Mouse (Mus musculus) adrenal gland (tissue): Measurements from ENCODE around the gene Glp1r.

ENCODE experiments used
- intact Hi-C: fragments of 180-260 bp; cut with DNase I; formaldehyde crosslinking; loops from one replicate; pipeline ENCODE4 v1.15.1; 2025
- long read RNA-seq, 2 experiments: library from polyadenylated mRNA; unstranded; transcript quantifications; one replicate each; pipeline ENCODE4 v2.0.0; 2020; ENCODE audit warnings: borderline replicate concordance in 1 of 2; ENCODE audit not compliant: insufficient replicate concordance in 1 of 2

The Glp1r gene
- long read RNA-seq, experiment 1: 0 reads
- long read RNA-seq, experiment 2: 0 reads

DNA sequence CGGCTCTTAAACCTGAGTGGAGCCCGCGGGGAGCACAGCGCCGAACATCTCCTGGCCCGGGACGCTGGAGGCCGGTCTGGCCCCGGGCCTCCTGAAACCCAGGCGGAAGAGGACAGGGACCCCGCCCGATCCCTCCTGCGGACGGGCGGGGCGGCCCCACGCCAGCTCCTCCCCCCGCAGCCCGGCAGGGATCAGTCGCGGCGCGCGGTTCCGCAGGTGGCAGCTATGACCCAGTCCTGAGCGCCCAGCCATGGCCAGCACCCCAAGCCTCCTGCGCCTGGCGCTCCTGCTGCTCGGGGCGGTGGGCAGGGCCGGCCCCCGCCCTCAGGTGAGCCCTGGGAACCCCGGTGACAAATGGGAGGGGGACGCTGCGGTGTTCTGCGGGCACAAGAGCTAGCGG lies at the start of gene Glp1r:
TSS of gene Glp1r (plus strand) at position 191 of the 400 bp plus-strand sequence.
- intact Hi-C loops: no loop called here

DNA sequence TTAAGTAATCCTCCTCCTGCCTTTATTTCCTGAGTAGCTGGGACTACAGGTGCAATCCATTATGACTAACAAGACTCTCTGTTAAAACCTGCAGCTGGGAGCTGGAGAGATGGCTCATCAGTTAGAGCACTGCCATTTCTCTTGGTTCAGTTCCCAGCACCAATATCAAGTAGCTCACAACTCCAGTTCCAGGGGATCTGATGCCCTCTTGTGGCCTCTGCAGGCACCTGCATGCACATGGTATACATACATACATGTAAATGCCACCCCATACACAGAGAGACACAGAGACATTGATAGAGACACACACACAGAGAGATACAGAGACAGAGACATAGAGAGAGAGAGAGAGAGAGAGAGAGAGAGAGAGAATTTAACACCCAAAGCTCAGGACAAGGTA lies 49.3 kb upstream of the Glp1r start:
- intact Hi-C loops: no loop called here

DNA sequence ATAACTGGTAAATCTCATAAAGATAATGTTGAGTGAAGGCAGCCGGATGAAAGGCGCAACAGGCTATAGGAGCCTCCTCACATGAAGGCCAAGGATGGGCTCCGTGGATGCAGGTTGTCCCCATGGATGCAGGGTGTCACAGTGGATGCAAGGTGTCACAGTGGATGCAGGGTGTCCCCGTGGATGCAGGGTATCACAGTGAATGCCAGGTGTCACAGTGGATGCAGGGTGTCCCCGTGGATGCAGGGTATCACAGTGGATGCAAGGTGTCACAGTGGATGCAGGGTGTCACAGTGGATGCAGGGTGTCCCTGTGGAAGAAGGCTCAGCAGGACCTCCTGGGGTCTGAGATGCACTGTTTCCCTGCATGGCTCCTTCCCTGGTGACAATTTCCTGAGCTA lies 44.3 kb upstream of the Glp1r start:
- intact Hi-C loops: no loop called here

DNA sequence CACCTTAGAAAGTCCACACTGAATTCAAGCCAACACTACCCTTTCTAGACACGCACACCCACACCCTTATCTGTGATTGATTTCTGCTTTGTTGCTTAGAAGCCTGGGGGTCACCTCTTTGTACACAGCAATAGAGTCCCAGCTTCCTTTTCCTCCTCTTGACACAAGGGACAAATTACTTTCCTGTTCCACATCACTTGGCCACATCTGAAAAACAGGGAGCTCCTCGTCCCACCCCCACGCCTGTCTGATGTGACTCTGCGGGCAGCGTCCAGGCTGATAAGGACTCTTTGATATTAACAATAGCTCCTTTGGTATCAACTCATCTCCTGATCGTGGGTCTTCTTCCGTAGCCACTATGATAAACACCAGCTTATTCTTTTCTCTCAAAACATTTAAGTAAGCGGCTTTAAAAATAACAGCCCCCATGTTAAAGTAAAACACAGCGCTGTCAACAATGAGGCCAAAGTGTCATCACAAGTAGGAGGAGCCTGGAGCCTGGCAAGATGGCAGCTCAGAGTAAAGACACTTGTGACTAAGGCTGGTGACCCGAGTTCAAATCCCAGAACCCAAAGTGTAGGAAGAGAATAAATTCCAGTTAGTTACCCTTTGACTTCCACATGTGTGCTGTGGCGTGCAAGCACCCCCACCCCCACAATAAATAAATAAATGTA lies 42.9 kb upstream of the Glp1r start:
- intact Hi-C loops: no loop called here

DNA sequence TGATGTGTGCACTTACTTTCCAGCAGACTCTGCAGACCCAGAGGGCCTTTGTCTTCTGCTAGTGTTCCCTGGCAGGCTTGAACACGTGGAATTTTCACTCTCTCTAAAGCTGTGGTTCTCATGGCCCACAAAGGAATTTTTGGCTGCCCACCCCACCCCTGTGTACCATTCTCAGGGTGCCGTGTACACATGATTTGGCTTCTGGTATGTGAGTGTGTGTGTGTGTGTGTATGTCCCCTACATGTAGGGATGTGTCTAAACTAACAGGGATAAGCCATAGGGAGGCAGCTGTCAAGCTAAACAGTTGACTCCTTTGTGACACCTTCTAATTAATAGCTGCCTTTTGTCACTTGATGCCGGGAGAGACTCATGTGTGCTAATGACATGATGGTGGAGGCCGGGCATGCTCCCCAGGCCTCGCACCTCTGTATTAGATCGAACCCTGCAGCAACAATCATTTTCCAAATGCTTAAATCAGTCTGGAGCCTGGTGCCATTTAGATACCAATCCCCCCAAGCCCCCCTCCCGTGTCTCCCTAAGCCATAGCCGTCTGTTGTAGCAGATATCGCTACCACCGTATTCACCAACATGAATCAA lies 41.5 kb upstream of the Glp1r start:
- intact Hi-C loops: no loop called here

DNA sequence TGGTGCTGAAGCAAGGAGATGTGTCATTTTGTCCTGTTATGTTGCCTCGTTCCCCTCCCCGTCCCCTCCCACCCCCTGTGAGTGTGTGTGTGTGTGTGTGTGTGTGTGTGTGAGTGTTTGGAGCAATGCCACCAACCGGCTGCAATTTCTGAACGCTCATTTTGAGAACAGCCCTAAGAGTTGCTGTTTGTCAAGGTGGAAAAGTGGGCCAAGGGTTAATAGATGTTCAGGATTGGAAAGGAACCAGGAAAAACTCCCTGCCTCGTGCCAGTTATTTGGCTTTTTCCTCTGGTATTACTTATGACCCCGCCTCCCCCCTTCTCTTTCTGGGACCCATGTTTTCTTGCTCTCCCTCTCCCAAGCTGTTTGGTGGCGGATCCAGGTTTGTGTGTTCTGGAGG lies 41.0 kb upstream of the Glp1r start:
- intact Hi-C loops: no loop called here

DNA sequence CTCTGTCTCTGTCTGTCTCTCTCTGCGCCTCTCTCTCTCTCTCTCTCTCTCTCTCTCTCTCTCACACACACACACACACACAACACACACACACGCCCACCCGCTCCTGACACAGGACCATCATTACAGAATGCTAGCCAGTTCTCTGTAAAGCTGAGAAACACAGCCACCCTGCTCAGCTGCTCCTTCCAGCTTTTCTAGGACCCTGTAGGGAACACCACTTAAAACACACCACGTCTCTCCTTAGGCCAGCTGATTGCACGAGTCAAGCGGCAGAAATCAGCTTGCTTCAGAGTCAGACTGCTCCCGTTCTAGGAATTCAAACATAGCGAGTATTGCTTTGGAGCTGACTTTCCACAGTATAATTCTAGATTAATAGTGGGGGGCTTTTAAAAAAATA lies 35.3 kb upstream of the Glp1r start:
- intact Hi-C loops: no loop called here

DNA sequence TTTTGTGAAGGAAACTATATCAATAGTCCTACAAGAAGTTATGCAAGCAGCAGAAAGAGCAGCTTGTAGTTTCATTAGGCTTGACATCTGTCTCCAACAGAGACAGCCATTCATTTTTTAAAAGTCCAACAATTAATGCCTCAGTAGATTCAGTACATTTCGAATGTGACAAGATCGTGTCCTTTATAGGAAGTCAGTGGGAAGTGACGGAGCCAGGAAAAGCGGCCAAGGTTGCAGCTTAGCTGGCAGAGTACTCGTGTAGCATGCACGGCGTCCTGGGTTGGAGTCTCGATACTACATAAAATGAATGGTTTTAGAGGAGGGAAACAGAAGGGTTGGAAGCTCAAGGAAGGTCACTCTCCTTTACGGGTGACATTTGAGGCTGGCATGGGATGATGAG lies 34.7 kb upstream of the Glp1r start:
- intact Hi-C loops: no loop called here

DNA sequence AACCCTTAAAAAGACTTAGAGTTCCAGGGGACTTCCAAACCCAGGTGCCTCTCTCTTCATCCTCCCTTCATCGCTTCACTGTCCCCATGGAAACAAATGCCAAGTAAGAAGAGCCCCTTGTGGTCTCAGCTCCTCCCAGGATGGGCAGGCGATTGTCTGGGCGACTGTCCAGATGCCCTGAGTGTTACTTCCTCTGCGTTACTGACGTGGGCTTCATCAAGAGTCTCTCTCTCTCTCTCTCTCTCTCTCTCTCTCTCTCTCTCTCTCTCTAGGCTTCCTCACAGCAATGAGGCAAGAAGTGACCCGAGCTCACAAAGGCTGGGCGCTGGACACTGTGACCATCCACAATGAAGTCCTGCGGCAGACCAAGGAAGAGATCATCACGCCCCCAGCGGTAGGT lies 30.6 kb upstream of the Glp1r start:
- intact Hi-C loops: no loop called here

DNA sequence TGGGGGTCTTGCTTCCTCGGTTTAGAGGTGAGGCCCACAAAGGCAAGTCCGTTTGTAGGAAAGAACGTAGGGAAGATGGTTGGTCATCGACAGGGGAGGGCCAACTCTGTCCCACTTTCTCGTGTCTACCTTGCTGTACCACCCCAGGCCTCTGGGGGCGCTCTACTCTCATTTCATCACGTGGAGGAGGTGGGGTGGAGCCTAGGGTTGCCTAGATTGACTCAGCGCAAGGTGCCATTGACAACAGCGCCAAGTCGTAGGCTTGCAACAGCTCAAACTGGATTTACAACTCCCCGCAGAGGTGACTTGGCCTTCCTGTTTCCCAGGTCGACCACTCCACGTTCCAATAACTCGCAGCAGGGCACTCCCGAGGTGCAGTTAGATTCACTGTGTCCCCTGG lies 27.3 kb upstream of the Glp1r start:
- intact Hi-C loops: no loop called here

DNA sequence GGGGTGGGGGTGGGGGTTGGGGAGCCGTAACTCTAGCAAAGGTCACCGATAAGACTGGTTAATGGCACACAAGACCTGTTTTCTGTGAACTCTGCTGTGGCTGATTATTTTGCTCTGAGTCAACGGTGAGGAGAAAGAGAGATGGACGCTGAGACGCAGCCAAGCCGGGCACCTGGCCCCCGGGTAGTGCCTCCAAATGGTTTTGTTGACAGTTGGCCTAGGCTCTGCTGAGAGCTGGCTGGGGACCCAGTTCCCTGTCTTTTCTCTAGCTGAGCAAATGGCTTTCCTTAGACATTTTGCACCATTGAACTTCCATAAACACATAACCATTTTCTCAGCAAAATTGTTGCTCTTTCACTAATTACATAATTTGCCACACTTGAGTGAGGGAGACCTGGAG lies 24.2 kb upstream of the Glp1r start:
- intact Hi-C loops: no loop called here

DNA sequence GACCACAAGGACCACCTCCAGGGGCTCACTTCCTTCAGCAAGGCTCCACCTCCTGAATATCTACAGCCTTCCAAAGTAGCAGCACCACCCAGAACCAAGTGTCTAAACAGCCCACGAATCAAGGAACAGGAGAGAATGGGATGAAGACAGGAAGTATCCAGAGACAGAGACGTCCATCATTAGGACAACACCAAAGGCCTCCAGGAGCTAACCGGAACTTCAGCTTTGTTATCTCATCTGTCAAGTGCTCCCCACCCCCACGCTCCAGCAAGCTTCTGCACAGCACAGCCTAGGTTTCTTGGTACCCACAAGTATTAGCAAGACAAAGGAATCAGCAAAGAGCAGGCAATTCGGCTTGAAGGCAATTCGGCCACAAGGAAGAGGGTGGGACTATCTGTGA lies 23.0 kb upstream of the Glp1r start:
- intact Hi-C loops: no loop called here

DNA sequence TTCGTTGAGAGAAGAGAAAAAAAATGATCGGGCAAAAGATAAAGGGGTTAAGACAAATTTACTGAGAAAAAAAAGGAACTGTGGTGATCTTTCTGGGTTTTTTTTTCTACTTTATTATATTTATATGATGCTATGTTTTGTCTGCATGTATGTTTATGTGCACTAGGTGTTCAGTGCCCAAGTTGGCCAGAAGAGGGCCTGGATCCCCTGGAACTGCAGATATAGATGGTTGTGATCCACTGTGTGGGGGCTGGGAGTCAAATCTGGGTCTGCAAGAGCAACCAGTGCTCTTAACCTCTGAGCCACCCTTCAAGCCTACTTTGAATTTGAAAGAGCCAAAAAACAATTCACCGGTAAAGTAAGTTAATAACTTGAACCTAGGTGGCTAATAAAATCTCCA lies 21.2 kb upstream of the Glp1r start:
- intact Hi-C loops: no loop called here

DNA sequence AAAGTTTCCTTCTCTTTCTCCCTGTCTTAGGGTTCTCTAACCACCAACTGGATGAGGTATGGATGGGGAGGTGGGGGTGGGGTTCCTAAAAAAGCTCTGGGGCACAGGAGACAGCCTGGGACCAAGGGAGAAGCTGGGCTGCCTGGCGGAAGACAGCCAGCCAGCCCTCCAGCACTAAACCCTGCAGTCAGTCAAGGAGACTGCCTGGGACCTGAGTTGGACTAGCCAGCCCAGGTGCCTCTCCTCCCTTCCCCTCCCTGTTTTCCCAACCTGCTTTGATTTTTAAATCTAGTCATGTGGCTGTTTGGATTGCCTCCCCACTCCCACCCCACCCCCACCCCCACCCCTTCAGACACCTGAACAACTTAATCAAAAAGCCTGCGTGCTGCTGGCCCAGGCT lies 20.6 kb upstream of the Glp1r start:
- intact Hi-C loops: no loop called here

DNA sequence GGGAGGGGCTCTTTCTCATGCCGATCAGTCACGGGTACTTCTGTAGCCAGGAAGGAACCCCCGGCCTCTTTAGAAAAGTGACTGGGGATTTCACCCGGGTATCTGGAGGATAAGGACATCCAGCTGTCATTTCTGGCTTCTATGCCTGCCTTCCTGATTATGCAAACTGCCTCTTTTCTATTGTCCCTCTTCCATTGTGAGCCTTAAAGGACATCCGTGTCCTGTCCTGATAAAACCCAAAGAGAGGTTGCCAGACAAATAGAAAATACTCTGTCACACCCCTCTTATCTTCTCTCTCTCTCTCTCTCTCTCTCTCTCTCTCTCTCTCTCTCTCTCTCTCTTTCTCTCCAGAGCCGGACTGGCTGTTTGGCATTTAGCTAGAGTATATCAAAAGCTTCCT lies 19.4 kb upstream of the Glp1r start:
- intact Hi-C loops: no loop called here

DNA sequence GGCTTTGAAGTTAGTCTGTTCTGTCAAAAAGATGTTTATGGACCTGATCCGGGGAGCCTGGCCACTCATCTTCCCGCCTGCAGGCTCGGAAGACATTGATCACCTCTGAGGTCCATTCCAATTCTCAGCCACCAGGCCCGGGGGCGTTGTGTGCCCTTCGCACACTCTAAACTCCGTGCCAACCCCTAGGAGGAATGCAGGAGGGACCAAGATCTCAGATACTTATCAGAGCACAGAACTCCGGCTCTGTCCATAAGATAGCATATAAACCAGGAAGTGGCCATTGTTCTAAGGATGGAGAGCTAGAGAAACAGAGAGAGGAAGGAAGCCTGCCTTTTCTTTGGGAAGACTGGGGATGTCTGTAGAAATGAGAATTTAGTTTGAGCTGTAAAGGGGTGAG lies 18.1 kb upstream of the Glp1r start:
- intact Hi-C loops: no loop called here

DNA sequence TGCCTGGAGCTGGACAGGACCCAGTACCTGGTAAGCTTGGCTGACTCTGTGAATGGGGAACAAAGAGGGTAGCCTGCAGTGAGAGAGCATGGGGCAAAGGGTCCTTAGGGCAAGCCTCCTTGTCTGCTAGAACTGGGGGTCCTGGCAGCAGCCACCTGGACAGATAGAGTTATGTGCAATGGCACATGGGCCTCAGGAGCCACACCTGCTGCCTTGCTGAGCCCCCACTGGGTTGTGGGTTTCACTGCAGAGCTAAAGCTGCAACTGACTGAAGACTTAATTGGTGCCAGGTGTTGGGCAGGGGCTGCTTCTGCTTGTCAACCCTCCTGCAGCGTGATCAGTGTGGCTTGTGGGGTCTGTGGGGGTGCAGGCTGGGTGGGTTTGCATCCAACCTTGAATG lies 9.5 kb upstream of the Glp1r start:
- intact Hi-C loops: no loop called here

DNA sequence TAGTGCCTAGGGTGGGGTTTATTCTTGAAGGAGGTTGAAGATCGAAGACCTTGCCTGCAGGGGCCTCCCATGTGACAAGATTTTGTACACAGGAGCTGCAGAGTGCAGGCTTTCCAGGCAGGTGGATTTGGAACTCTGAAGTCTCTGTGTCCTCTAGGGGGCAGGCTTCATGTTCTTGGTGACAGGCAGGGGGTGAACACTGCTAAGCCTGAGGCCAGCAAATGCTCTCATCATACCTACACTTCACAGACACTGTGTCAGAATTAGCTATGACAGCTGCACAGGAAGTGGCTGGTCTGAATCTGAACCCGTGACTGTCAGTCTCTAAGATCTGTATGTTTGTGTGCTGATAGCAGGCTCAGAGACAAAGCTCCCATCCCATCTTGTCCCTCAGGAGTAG lies 8.9 kb upstream of the Glp1r start:
- intact Hi-C loops: no loop called here

DNA sequence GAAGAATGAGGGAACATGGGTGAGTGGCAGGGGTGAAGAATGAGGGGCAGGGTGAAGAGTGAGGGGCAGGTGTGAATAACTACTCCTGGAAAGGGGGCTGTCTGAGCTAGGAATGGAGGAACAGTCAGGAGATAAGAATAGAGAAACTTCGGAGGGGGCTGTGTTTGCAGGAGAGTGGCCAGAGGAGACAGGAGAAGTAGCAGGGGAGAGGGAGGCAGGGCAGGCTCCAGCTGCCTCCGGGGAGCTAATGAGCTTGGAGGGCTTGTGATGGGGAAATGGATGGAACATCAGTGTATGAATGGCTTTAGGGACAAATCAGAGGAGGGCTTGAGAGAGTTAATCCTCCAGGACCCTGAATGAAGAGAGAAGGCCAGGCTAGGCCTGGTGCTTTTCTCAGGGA lies 4.5 kb upstream of the Glp1r start:
- intact Hi-C loops: no loop called here

DNA sequence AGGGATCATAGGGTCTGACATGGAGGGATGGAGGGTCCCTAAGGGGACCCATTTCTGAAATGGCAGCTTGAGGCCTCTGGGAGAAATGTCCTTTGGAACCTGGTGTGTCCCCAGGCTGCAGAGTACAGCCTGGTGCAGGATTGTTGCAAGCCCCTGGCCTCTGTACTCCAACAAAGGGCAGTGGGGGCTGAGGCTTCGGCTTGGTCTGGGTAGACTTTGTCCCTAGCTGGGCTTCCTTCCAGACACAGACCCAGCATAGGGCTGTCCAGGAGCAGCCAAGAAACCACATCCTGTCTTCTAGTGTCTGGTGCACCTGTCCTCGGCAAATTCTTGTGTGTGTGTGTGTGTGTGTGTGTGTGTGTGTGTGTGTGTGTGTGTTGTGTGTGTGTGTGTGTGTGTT lies 2.5 kb downstream of the Glp1r start:
- intact Hi-C loops: no loop called here

DNA sequence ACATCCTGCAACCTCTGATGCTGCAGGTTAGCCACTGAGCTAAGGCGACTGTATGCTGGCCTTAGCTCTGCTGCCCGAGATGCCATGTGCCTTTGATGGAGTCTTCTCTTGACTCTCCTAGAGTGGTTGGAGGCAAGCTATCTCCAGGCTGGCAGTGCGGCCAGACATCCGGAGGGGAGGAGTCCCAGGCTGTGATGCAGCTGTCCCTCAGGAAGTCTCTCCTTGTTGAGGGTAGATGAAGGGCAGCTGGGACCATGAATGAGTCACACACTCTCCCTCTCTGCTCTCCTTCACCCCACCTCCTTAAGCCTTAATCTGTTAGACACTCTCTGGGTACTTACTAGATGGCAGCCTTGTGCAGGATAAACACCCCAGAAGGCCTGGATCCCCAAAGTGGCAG lies 6.0 kb downstream of the Glp1r start:
- intact Hi-C loops: no loop called here

DNA sequence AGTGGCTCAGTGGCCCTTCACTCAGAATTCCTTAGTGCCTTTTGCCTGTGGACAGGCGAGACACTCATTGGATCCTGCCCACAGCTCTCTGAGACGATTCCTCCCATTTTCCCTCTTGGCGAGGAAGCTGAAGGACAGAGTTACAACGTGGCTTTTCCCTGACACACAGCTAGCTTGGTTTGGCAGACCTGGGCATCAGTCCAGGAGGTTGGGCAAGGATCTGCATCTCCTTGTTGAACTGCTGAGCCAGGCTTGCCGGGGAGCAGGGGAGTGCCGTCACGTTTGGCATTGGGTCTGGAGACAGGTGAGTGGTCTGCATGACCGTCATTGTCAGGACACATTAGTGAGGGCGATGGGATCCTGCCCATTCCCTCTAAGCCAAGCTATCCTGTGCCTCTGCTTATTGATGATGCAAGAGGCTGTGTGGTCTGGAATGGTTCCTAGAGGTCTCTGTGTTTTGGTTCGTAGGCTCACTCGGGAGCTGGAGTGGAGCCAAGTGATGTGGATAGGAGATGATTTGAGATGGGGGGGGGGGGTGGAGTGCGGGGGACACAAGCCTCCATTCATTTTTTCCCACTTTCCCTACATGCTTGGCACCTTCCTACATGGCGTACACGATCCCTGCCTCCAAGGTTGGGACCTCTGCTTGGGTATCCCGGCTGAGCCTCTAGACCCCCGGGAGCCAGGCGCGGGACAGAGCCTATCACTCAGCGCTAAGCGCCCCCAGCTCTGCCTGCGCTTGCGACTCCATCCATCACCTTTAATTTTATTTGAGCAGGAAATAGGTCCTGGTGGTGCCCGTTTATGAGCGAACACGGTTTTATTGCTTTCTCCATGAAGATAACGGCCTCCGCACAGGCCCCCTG lies 9.5 kb downstream of the Glp1r start:
- intact Hi-C loops: no loop called here

DNA sequence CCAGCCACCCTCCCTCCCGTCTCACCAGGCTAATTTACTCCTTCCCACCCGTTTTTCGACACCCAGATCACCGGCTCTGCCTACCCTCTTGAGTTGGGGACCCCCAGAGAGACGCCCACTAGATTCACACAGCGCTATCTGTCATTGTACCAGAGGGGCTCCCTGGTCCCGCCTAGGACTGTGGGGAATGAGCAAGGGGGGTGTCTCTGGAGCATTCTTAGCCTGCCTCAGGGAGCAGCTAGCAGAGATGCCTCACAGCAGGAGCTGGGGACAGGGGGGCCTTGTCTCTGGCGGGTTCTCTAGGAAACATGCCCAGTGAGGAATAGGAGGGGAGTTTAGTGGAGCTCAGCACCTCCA lies 10.1 kb downstream of the Glp1r start:
- intact Hi-C loops: no loop called here
